Mouse (Mus musculus) limb, embryonic 12.5 days (tissue): Measurements from ENCODE around the gene Cdh4. TPM values are rescaled to one million over a fixed set of nuclear protein-coding genes. Genes with fewer than 3 reads are reported as not detected.
A peak's percentile ranks its signal among the peaks of the same experiment; 100 is the strongest.

Source experiments
- ATAC-seq: fragments of 200-750 bp; cut with Nextera tagmentation; 2 replicates; pipeline ENCODE4 v1.8.0; 2017; ENCODE audit warnings: low read depth, moderate TSS enrichment; ENCODE audit not compliant: insufficient number of reproducible peaks, insufficient read depth, low FRiP score, low TSS enrichment
- H3K27ac ChIP-seq: fragments of 300-500 bp; sonication (generic); 2 replicates; pipeline ENCODE4 v1.5.1; 2016; ENCODE audit warnings: mild to moderate bottlenecking, moderate library complexity
- H3K27me3 ChIP-seq: fragments of 300-500 bp; sonication (generic); 2 replicates; pipeline ENCODE4 v1.6.1; 2016; ENCODE audit warnings: mild to moderate bottlenecking, moderate library complexity
- H3K36me3 ChIP-seq: fragments of 300-500 bp; sonication (generic); 2 replicates; pipeline ENCODE4 v1.6.1; 2016; ENCODE audit warnings: mild to moderate bottlenecking, moderate library complexity
- H3K4me1 ChIP-seq: fragments of 300-500 bp; sonication (generic); replicated peaks from 2 replicates; pipeline ENCODE4 v1.6.1; 2016
- H3K4me2 ChIP-seq: fragments of 300-500 bp; sonication (generic); 2 replicates; pipeline ENCODE4 v1.6.1; 2016; ENCODE audit warnings: mild to moderate bottlenecking, moderate library complexity
- H3K4me3 ChIP-seq: fragments of 300-500 bp; sonication (generic); replicated peaks from 2 replicates; pipeline ENCODE4 v1.5.1; 2016; ENCODE audit warnings: mild to moderate bottlenecking
- H3K9ac ChIP-seq: fragments of 300-500 bp; sonication (generic); replicated peaks from 2 replicates; pipeline ENCODE4 v1.6.1; 2016; ENCODE audit warnings: mild to moderate bottlenecking, moderate library complexity
- H3K9me3 ChIP-seq: fragments of 300-500 bp; sonication (generic); 2 replicates; pipeline ENCODE4 v1.6.1; 2016; ENCODE audit warnings: mild to moderate bottlenecking, moderate library complexity
- WGBS: fragments of 180-500 bp; shearing (Covaris S2); methylation state at CpG from one replicate; pipeline ENCODE4 v1.1.7; 2016; 5-methylcytosine and 5-hydroxymethylcytosine counted together
- polyA plus RNA-seq: library from polyadenylated mRNA; unstranded; fragments of >200 nt; fragmentation: Nextera tagmentation; extraction: Ambion mirVana; gene quantifications from 2 replicates; pipeline ENCODE4 v1.2.1, GENCODE M21; 2016

Cdh4 gene
- polyA plus RNA-seq, 1 experiment from 2014 or later = 9.3 TPM

DNA sequence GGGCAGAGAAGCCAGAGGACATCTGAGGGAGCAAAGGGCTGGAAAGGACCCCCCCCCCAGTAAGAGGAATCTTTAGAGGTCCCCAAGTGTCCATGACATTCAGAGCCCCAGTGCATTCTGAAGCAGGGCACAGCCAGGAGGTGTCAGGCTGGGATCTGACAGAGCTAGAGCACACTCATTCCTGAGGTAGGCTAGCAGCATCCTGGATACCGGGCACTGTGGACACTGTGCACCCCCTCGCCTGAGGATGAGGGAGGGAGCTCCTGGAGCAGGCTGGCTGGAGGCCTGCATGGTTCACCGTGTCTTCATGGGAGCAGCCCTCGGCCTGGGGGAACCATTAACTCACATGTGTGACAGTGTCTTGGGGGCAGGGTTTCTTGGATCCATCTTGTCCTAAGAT is 287.6 kb downstream of the Cdh4 start:
- H3K4me1 ChIP-seq = peaks cover 36% of the 10 kb centered on the region
- no peak overlapping the region for H3K9ac ChIP-seq
- H3K4me3 ChIP-seq = no peak overlapping the region
- 77% methylated on average over 4 of the region's 4 CpGs for WGBS
- H3K27me3 ChIP-seq = peaks cover 18% of the 10 kb centered on the region; the same call in 1 of the 2 replicates
- no peak for ATAC-seq
- no peaks in the 10 kb centered on the region for H3K36me3 ChIP-seq
- H3K9me3 ChIP-seq = no peaks in the 10 kb centered on the region
- H3K27ac ChIP-seq = no peak overlapping the region
- H3K4me2 ChIP-seq = no peak overlapping the region

DNA sequence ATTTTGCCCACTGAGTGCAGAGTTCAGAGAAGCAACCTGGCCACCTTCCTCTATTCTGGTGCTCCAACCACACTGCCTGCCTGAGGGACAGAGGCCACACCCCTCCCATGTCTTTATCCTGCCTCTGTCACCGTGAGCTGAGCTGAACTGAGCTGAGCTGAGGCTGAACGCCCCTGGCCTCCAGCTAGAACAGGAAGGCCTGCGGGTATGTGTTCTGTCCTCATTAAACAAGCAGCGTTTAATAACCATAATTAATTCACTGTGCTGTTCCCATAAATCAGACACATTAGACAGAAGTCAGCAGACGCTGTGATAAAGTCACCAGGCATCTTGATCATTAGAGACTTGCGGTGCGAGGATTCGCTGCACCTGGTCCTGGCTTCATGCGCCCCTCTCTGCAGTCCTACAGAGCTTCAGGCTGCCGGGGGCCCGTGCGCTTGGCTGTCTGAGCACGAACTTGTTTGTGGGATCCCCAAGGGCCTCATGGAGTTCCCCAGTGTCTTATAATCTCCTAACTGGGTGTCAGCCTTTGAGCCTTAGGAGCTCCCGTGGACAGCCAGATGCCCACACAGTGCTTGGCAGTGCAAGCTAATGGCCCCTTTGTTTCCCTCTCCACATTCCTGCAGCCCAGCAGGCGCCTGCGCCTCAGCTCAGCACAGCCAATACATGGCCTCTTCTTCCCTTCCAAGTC is 291.1 kb downstream of the Cdh4 start:
- no peak overlapping the region; the same call in 1 of the 2 replicates for H3K9ac ChIP-seq
- H3K9me3 ChIP-seq = no peaks in the 10 kb centered on the region
- peaks cover 24% of the 10 kb centered on the region; the same call in 1 of the 2 replicates for H3K27me3 ChIP-seq
- WGBS = 12% methylated on average over 16 of the region's 16 CpGs
- no peaks in the 10 kb centered on the region for H3K36me3 ChIP-seq
- H3K4me1 ChIP-seq = peaks cover 53% of the 10 kb centered on the region
- peak overlapping the region; percentile 80 for H3K27ac ChIP-seq
- H3K4me3 ChIP-seq = no peak overlapping the region
- H3K4me2 ChIP-seq = peak overlapping the region; percentile 26; the same call in 1 of the 2 replicates
- peak; percentile 48 for ATAC-seq

DNA sequence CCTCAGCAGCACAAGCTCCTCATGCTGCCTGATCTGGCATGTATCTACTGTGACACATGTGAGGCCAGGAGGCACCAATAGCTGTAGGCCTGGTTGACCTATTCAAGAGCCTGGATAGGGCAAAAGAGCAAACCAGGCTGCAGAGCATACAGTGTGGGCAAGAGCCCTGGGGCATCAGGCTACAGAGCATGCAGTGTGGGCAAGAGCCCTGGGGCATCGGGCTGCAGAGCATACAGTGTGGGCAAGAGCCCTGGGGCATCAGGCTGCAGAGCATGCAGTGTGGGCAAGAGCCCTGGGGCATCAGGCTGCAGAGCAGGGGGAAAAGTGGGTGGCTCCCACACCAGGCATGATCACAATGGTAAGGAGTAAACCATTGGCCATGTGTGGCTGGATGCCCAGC is 300.2 kb downstream of the Cdh4 start:
- no peak overlapping the region for H3K4me3 ChIP-seq
- no peaks in the 10 kb centered on the region for H3K4me1 ChIP-seq
- H3K9me3 ChIP-seq = no peaks in the 10 kb centered on the region
- no peak for ATAC-seq
- 78% methylated on average over 1 of the region's 1 CpGs for WGBS
- no peak overlapping the region for H3K27ac ChIP-seq
- no peaks in the 10 kb centered on the region for H3K27me3 ChIP-seq
- H3K4me2 ChIP-seq = no peak overlapping the region
- H3K36me3 ChIP-seq = no peaks in the 10 kb centered on the region
- no peak overlapping the region for H3K9ac ChIP-seq

DNA sequence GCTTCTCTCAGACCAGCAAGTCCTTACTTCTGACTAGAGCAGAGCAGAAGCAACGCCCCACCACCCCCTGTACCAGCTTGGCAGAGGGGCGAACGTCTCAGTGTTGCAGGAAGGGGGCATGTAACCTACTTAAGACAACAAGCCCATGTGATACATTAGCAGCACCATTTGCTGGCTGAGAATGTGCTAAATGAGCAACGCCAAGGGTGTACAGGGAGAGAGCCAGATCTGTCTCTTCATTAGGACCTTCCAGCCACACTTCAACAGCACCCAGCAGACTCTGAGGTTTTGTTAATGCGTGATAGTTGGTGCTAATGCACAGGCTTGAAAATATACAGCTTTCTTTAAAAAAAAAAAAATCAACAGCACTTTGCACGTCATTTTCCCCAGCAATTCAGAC is 300.6 kb downstream of the Cdh4 start:
- no peaks in the 10 kb centered on the region for H3K27me3 ChIP-seq
- no peak for ATAC-seq
- no peak overlapping the region for H3K9ac ChIP-seq
- H3K36me3 ChIP-seq = no peaks in the 10 kb centered on the region
- H3K27ac ChIP-seq = no peak overlapping the region
- no peak overlapping the region for H3K4me2 ChIP-seq
- 80% methylated on average over 6 of the region's 6 CpGs for WGBS
- no peak overlapping the region for H3K4me3 ChIP-seq
- H3K9me3 ChIP-seq = no peaks in the 10 kb centered on the region
- no peaks in the 10 kb centered on the region for H3K4me1 ChIP-seq

DNA sequence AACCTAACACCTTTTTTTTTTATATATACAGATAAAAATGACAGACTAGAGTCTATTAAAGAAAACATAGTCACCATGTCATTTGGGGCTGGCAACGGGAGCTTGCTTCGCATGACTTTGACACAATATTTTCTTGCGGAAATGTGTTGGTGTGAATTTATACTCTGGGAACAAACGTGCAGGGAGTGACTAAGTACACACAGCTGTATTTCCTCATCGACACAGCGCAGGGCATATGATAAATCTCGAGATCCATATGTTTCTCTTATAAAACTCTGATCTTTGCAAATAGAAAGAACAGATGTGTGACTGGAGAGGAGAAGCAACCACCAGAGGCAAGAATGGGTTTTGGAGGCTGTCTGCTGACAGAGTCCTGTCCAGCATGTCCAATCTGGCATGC is 304.3 kb downstream of the Cdh4 start:
- no peaks in the 10 kb centered on the region for H3K36me3 ChIP-seq
- no peak overlapping the region for H3K4me3 ChIP-seq
- no peak overlapping the region for H3K27ac ChIP-seq
- no peak for ATAC-seq
- H3K9ac ChIP-seq = no peak overlapping the region
- H3K27me3 ChIP-seq = no peaks in the 10 kb centered on the region
- no peak overlapping the region for H3K4me2 ChIP-seq
- no peaks in the 10 kb centered on the region for H3K9me3 ChIP-seq
- no peaks in the 10 kb centered on the region for H3K4me1 ChIP-seq
- WGBS = 66% methylated on average over 7 of the region's 7 CpGs

DNA sequence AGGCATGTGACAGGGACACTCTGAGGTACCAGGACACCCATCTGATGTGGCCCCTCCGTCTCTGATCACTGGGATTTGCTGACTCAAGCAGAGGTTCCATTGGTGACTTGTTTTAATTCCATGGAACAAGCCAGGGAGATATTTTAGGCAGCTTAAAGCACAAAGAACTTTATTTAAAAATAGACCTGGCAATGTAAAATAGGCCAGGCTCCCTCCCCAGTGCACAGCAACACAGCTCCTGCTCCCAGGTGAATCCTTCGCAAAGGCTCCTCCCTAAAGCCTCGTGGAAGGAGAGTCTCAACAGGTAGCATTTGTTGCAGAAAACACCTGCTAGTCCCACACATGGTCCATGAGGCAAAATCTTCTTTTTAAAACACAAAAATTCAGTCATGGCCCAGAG is 307.2 kb downstream of the Cdh4 start:
- Histone ChIP-seq H3K9me3 (no peaks in the 10 kb centered on the region), H3K4me2 (no peak overlapping the region), H3K27ac (no peak overlapping the region), H3K4me3 (no peak overlapping the region), H3K27me3 (no peaks in the 10 kb centered on the region), H3K9ac (no peak overlapping the region), H3K4me1 (peaks cover 3% of the 10 kb centered on the region; the same call in 1 of the 2 replicates), H3K36me3 (no peaks in the 10 kb centered on the region)
- WGBS = 66% methylated on average over 3 of the region's 3 CpGs
- ATAC-seq = no peak

DNA sequence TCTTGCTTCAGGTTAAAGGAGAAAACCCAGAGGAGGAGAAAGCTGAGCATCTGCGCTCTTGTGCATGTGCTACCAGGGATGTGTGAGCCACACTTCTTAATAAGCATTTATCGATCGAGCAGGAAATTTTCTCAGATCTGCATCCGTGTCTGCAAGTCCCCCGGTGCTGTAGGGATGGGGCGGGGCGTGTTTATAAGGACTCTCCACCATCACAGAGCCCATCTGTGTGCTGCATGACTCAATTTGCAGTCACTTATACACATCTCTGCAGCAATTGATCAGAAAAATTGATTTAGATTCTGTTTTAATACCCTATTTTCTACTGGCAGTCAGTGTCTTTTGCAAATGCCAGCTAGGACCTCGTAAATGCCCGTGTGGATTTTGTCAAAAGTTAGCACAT is 311.6 kb downstream of the Cdh4 start:
- ATAC-seq = no peak
- no peak overlapping the region for H3K27ac ChIP-seq
- no peak overlapping the region for H3K4me2 ChIP-seq
- no peaks in the 10 kb centered on the region for H3K36me3 ChIP-seq
- no peaks in the 10 kb centered on the region for H3K27me3 ChIP-seq
- no peak overlapping the region for H3K9ac ChIP-seq
- H3K4me1 ChIP-seq = peaks cover 3% of the 10 kb centered on the region; the same call in 1 of the 2 replicates
- H3K9me3 ChIP-seq = no peaks in the 10 kb centered on the region
- 79% methylated on average over 9 of the region's 9 CpGs for whole genome bisulfite sequencing
- no peak overlapping the region for H3K4me3 ChIP-seq

DNA sequence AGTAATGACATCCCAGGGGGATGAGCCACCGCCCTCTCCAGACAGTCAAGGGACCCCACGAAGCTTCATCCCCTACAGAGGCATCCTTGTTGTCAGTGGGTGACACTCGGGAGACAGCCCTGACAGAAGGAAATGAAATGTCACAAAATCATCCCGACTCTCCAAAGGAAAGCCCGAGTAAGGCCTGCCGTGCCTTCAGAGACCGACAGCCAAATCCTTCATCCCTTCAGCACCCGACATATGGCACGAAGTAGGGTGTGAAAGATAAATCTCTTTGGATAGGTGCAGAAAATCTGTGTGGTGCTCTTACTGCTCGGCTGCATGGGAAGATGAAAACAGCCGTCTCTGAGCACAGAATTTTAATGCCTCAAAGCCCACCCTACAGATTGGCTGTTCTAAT is 312.5 kb downstream of the Cdh4 start:
- Histone ChIP-seq H3K4me2 (no peak overlapping the region), H3K9ac (no peak overlapping the region), H3K36me3 (no peaks in the 10 kb centered on the region), H3K27ac (no peak overlapping the region), H3K4me3 (no peak overlapping the region), H3K9me3 (no peaks in the 10 kb centered on the region), H3K4me1 (peaks cover 3% of the 10 kb centered on the region; the same call in 1 of the 2 replicates), H3K27me3 (0 out of 2 replicates have a peak, but pooled peaks cover under 1% of the 10 kb centered on the region)
- WGBS = 70% methylated on average over 11 of the region's 11 CpGs
- ATAC-seq = no peak

DNA sequence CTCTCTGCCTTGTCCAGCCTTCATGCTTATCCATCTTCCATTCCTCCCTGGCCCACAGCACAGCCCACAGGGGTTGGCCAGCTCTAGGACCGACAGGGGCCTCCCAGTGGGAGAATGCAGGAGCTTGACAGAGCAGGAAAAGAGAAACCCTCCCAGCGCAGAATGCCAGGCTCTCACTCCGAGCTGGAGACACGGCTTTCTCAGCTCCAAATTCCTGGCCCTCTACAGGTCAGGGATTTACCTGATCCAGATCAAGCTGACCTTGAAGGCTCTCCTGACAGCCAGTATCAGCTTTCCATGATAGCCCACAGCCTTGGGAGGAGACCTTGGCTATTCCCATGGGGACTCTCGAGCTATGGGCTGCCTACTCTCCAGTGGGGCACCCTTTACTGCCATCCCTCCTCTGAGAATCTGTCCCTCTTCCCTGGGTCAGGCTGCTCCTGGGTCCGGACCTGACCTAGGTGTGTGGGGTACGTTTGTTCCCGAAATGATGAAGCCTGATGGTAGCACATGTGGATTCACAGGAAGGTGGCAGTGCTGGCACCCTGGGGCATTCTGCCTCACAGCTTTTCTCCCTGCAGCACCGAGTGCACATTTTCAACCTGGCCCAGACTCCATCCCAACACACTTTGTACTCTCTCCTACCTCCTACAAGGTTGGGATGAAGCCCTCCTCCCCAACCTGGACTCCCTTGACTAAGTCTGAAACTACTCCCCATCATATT is 319.6 kb downstream of the Cdh4 start:
- no peaks in the 10 kb centered on the region for H3K9me3 ChIP-seq
- H3K36me3 ChIP-seq = no peaks in the 10 kb centered on the region
- H3K27ac ChIP-seq = no peak overlapping the region
- H3K4me2 ChIP-seq = no peak overlapping the region
- 62% methylated on average over 9 of the region's 9 CpGs for WGBS
- no peak for ATAC-seq
- no peak overlapping the region for H3K9ac ChIP-seq
- no peak overlapping the region for H3K4me3 ChIP-seq
- peaks cover 40% of the 10 kb centered on the region for H3K27me3 ChIP-seq
- H3K4me1 ChIP-seq = peaks cover 9% of the 10 kb centered on the region

DNA sequence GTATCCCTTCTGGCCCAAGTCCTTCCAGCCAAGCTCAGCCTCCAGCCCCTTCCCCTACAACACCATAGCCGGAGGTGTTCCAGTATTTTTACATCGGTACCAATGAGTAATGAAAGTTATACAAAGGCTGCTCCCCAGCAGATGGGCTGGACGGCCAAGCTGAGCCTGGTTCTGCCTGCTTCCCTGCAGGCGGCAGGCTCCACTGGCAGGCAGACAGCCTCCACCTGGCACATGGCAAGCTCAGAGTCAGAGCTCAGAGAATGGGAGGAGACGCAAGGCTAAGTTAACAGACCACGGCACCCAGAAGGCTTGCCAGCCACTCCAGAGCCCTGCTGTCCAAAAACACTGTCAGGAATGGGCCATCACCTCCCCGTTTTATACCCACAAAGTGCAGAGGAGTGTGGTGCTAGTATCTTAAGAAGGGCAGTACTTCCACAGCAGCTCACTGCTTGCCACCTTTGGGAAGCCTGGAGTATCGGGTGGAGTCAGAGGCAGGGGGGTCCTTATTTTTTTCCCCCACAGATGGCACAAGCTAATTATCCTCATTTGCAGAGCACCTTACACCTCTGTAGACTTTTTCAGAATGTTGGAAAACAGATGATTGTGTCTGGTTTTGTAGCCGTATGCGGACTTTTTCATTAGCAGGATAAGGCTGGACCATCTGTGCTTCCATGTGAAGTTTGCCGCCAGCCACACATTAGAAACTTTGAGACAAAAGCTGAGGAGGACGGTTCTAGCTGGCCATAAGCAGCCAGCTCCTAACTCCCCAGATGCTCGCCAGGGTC is 320.5 kb downstream of the Cdh4 start:
- 64% methylated on average over 13 of the region's 13 CpGs for WGBS
- H3K9ac ChIP-seq = no peak overlapping the region

DNA sequence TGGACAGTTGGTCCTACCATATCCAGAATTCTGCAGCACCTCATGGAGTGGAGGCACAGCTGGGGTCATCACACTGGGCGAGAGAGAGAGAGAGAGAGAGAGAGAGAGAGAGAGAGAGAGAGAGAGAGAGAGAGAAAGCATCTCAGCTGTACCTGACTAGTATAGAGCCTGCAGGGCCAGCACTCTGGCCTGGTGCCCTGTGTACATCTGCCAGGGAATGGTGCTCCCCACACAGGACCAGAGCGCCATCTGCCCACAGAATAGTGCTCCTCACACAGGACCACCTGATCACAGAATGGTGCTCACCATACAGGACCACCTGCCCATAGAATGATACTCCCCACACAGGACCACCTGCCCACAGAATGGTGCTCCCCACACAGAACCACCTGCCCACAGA is 322.2 kb downstream of the Cdh4 start:
- H3K4me2 ChIP-seq = no peak overlapping the region

More for the DNA sequence above, 320.5 kb downstream of the Cdh4 start:
- Histone ChIP-seq H3K9me3 (no peaks in the 10 kb centered on the region), H3K27ac (no peak overlapping the region), H3K4me3 (no peak overlapping the region), H3K36me3 (no peaks in the 10 kb centered on the region), H3K4me2 (no peak overlapping the region), H3K4me1 (peaks cover 17% of the 10 kb centered on the region), H3K27me3 (peaks cover 48% of the 10 kb centered on the region)
- ATAC-seq = no peak

More for the DNA sequence above, 322.2 kb downstream of the Cdh4 start:
- H3K27ac ChIP-seq = no peak overlapping the region
- H3K4me1 ChIP-seq = peaks cover 19% of the 10 kb centered on the region
- H3K9me3 ChIP-seq = no peaks in the 10 kb centered on the region
- ATAC-seq = no peak
- H3K9ac ChIP-seq = no peak overlapping the region
- WGBS = 88% methylated on average over 1 of the region's 2 CpGs
- H3K27me3 ChIP-seq = peaks cover 59% of the 10 kb centered on the region
- H3K4me3 ChIP-seq = no peak overlapping the region
- H3K36me3 ChIP-seq = no peaks in the 10 kb centered on the region
